Mouse (Mus musculus): ENCODE results near the gene Retreg3.

GRCm38 (mm10) chr11:101162301-101162700 is 42.6 kb upstream of the Retreg3 start:
- no peak for TF ChIP-seq CTCF (IDR thresholded peaks at IDR 0.05; ENCODE audit: borderline replicate concordance, insufficient read depth, low read length)
- no peak for TF ChIP-seq POLR2A (IDR thresholded peaks at IDR 0.05; ENCODE audit: low read depth, low read length)
